Mouse (Mus musculus) kidney, adult 2 months (tissue): ENCODE data around the gene Nbas.

Source experiments
- CTCF ChIP-seq: fragments of 200-500 bp; conservative IDR thresholded peaks from 2 replicates; pipeline ENCODE4 v1.5.1; 2011; ENCODE audit warnings: low read depth, mild to moderate bottlenecking, control low read depth, low read length, moderate library complexity, mixed read lengths; ENCODE audit not compliant: insufficient read depth, insufficient read length
- POLR2A ChIP-seq: fragments of 200-500 bp; IDR thresholded peaks from one replicate; pipeline ENCODE4 v1.6.1; 2011; ENCODE audit warnings: low read depth, low read length, control low read depth

DNA sequence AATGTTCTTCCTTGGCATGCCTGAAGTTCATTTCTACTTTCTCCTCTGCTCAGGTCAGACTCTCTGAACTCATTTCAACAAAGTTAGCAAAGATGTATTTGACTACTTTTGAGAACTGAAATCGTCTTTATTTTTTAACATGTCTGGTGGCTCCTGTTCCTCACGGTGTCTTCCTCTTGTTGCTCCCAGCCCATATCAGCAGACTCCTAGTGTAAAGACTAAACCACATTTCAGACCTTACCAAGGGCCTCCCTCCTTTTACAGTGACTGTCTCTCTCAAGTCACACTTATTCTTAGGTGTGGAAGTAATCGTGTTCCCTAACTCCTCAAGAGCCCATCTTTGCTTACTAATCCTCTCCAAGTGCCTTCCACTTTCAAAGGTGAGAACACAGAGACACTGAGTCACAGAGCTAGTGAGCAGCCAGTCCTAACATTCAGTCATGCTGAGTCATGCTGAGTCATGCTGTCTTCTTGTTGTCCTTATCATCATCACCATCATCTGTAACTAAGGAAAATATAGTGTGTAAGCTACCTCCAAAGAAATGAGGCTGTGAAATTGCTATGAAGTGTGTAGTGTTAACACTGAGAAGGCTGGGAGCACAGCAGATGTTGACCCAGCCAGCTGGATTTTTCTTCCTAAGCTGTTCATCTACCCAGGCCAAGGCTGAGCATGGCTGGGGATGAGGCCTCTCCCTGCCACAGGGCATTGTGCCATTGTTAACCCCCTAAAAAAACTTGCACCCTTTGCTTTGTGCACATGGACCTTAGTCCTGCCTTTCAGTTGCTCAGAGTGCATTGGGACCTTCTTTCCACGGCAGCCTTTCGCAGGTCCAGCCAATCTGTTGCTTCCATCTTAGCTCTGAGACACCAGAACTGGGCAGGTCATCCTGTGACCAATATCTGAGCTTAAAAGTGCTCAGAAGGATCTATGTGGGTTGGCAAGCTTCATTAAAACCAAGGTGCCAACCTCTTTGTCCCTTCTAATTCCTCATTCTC is 307.0 kb downstream of the Nbas start:
- no peak for TF ChIP-seq CTCF
- TF ChIP-seq POLR2A: no peak
